In genomic region chr8:48655381-48656043, GRCm38 (mm10) we compare ENCODE assay signal across 26 mouse cellular contexts.
DNase-seq lines count a peak whose midpoint lies in the region; ATAC-seq and TF ChIP-seq lines count a peak whose summit lies in the region.
"Had no signal": no experiment of that assay in that cellular context is flagged by ENCODE, and none has a peak within 500 bp of the region (broad histone marks: within the 10 kb centered on the region; RNA-seq: fewer than 3 reads in every experiment).

No protein-coding gene starts in this region.

- H3K4me1 ChIP-seq in kidney, embryonic 16.5 days (ENCODE audit: insufficient read depth, low read length) = peaks cover 6% of the 10 kb centered on the region
- no peaks in the 10 kb centered on the region for H3K4me1 ChIP-seq in lung, postnatal 0 days (ENCODE audit: insufficient read depth, low read depth, low read length)
- H3K4me1 ChIP-seq: hindbrain, embryonic 15.5 days; intestine, embryonic 15.5 days had no signal

- DNase-seq in cerebellum, postnatal 10 days = peak; percentile 15 to 36
- DNase-seq in cerebellum, postnatal 25 days = no peak
- DNase-seq in kidney, postnatal 10 days = no peak
- DNase-seq in embryo, embryonic 9.5 days (ENCODE audit: extremely low spot score) = peak; percentile 9
- DNase-seq in retina, embryonic 14.5 days (ENCODE audit: low spot score) = peak; percentile 18
- DNase-seq in lung, postnatal 0 days (ENCODE audit: low spot score) = no peak
- DNase-seq in urinary bladder, postnatal 4 days (ENCODE audit: low spot score in 2 of 2) = no peak
- DNase-seq: adrenal gland, postnatal 10 days; cerebellum, adult 8-10 months; gastrocnemius, postnatal 36 days; heart, postnatal 10 days; kidney, adult 8-10 months; kidney, postnatal 4 days; liver; lung, adult 2 months; lung, postnatal 14 days; right cerebral cortex, adult 18-20 months; spleen, adult 18-20 months; thymus, postnatal 25 days had no signal

- ATAC-seq in kidney, embryonic 16.5 days (ENCODE audit: low FRiP score, low TSS enrichment) = no peak
- no peak for ATAC-seq in lung, postnatal 0 days
- ATAC-seq: forebrain, embryonic 14.5 days; intestine, embryonic 15.5 days had no signal

- H3K9ac ChIP-seq in kidney, embryonic 16.5 days (replicated peaks; ENCODE audit: low read length) = no peak overlapping the region
- no peak overlapping the region for H3K9ac ChIP-seq in lung, postnatal 0 days (replicated peaks; ENCODE audit: low read depth)
- H3K9ac ChIP-seq: heart, embryonic 13.5 days; hindbrain, embryonic 15.5 days; intestine, embryonic 15.5 days; liver, embryonic 14.5 days had no signal

- 0 out of 2 replicates have a peak overlapping the region, but pooled peaks have one; percentile 10 for H3K4me2 ChIP-seq in kidney, embryonic 16.5 days (replicated peaks; ENCODE audit: low read depth, low read length)
- H3K4me2 ChIP-seq in lung, postnatal 0 days (replicated peaks; ENCODE audit: low read depth, low read length) = no peak overlapping the region
- H3K4me2 ChIP-seq: heart, embryonic 13.5 days; hindbrain, embryonic 15.5 days; intestine, embryonic 15.5 days had no signal

- no peaks in the 10 kb centered on the region for H3K36me3 ChIP-seq in kidney, embryonic 16.5 days (ENCODE audit: insufficient read depth, low read length)
- H3K36me3 ChIP-seq in lung, postnatal 0 days (ENCODE audit: insufficient read depth, low read length) = no peaks in the 10 kb centered on the region
- H3K36me3 ChIP-seq: heart, embryonic 13.5 days; hindbrain, embryonic 15.5 days; intestine, embryonic 15.5 days had no signal

- H3K27me3 ChIP-seq in kidney, embryonic 16.5 days (ENCODE audit: insufficient read depth, low read length) = no peaks in the 10 kb centered on the region
- no peaks in the 10 kb centered on the region for H3K27me3 ChIP-seq in lung, postnatal 0 days (replicated peaks; ENCODE audit: insufficient read depth, low read length)
- H3K27me3 ChIP-seq: CH12.LX; heart, embryonic 13.5 days; hindbrain, embryonic 15.5 days; intestine, embryonic 15.5 days had no signal

- WGBS in kidney, embryonic 16.5 days = 45% methylated on average over 15 of the region's 15 CpGs
- WGBS in lung, postnatal 0 days = 65% methylated on average over 15 of the region's 15 CpGs

- TF ChIP-seq EP300 in lung, postnatal 0 days (IDR thresholded peaks at IDR 0.05) = no peak

- H3K4me3 ChIP-seq in kidney, embryonic 16.5 days (ENCODE audit: low read length) = no peak overlapping the region
- no peak overlapping the region for H3K4me3 ChIP-seq in lung, postnatal 0 days (ENCODE audit: low read depth, low read length)
- H3K4me3 ChIP-seq: heart, embryonic 13.5 days; hindbrain, embryonic 15.5 days; intestine, embryonic 15.5 days had no signal

- H3K27ac ChIP-seq in kidney, embryonic 16.5 days (ENCODE audit: low read length) = no peak overlapping the region
- H3K27ac ChIP-seq in lung, postnatal 0 days (ENCODE audit: low read length) = no peak overlapping the region
- H3K27ac ChIP-seq: heart, embryonic 13.5 days; hindbrain, embryonic 15.5 days; intestine, embryonic 15.5 days; liver, embryonic 14.5 days had no signal

- H3K9me3 ChIP-seq in kidney, embryonic 16.5 days (ENCODE audit: low read length) = no peaks in the 10 kb centered on the region
- H3K9me3 ChIP-seq in lung, postnatal 0 days (ENCODE audit: low read length) = no peaks in the 10 kb centered on the region
- H3K9me3 ChIP-seq: heart, embryonic 13.5 days; hindbrain, embryonic 15.5 days; intestine, embryonic 15.5 days had no signal

- TF ChIP-seq CTCF in lung, postnatal 0 days (IDR thresholded peaks at IDR 0.05) = no peak

Comparison
In these comparisons a context has a peak if more than half of its experiments do, and no peak if none do; other contexts are left out.
1. DNase-seq: peak in cerebellum, postnatal 10 days (2 of 2), embryo, embryonic 9.5 days (single experiment) and retina, embryonic 14.5 days (single experiment); none in cerebellum, postnatal 25 days (0 of 2), kidney, postnatal 10 days (single experiment), lung, postnatal 0 days (single experiment) and urinary bladder, postnatal 4 days (0 of 2).